Mouse (Mus musculus) megakaryocyte, embryonic 14.5 days (primary cell): ENCODE measurements around the gene Igfbp7.

Source experiments
- FLI1 ChIP-seq: IDR thresholded peaks from 2 replicates; pipeline ENCODE4 v1.6.1; 2012; ENCODE audit warnings: low read length, inconsistent platforms, mixed read lengths
- GATA1 ChIP-seq: IDR thresholded peaks from 3 replicates; pipeline ENCODE4 v1.6.1; 2012; ENCODE audit warnings: mixed read lengths, low read length, inconsistent platforms, borderline replicate concordance

DNA sequence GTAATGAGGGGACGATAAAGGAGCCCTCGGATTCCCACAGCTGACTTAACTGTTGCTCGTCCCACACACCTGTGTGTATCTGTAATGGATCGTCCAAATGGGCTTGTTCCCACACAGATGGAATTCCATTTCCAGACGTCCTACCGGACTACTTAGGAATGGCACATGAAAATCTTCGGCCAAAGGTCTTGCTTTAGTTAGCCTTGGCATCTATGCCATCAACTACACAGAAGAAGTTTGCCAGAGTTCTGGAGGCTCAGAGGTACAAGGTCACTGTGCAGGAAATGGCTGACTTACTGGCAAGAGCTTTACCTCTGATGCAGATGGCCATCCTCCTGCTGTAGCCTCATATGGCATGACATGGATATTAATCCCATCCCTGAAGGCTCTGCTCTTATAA is 26.6 kb downstream of the Igfbp7 start:
- TF ChIP-seq GATA1, result no peak
- no peak for TF ChIP-seq FLI1
